Mouse (Mus musculus): ENCODE data around the gene Dtl. TPM values are rescaled to one million over a fixed set of nuclear protein-coding genes. Genes with fewer than 3 reads are reported as not detected.

Dtl gene
- total RNA-seq, 2 experiments from 2014 or later = 7.8 to 11.9 TPM

GRCm38 (mm10) chr1:191579524-191579923 is 4.2 kb upstream of the Dtl start:
- no peak for DNase-seq

- no peak for DNase-seq
These were observed 380 bp downstream of the Dtl start for GRCm38 (mm10) chr1:191574871-191575457.

GRCm38 (mm10) chr1:191573906-191574639 is 1.3 kb downstream of the Dtl start:
- no peak for DNase-seq

- no peak for DNase-seq
These were observed 4.9 kb downstream of the Dtl start for GRCm38 (mm10) chr1:191570415-191570814.

GRCm38 (mm10) chr1:191569625-191570024 is 5.7 kb downstream of the Dtl start:
- DNase-seq = no peak

GRCm38 (mm10) chr1:191567859-191568258 is 7.5 kb downstream of the Dtl start:
- DNase-seq = no peak

- peak; percentile 57 for DNase-seq
These were observed 12.4 kb downstream of the Dtl start for GRCm38 (mm10) chr1:191562823-191563365.

GRCm38 (mm10) chr1:191559779-191560178 is 15.6 kb downstream of the Dtl start:
- no peak for DNase-seq

- DNase-seq = peak; percentile 38
These were observed 18.2 kb downstream of the Dtl start for GRCm38 (mm10) chr1:191557109-191557508.

GRCm38 (mm10) chr1:191550786-191551185 is 24.6 kb downstream of the Dtl start:
- no peak for DNase-seq

GRCm38 (mm10) chr1:191543747-191544146 is 31.6 kb downstream of the Dtl start:
- no peak for DNase-seq

- DNase-seq = no peak
These were observed 33.7 kb downstream of the Dtl start for GRCm38 (mm10) chr1:191541619-191542018.

GRCm38 (mm10) chr1:191541014-191541413 is 34.3 kb downstream of the Dtl start:
- no peak for DNase-seq

- DNase-seq = no peak
These were observed 35.0 kb downstream of the Dtl start for GRCm38 (mm10) chr1:191540300-191540699.

GRCm38 (mm10) chr1:191534896-191535295 is 40.4 kb downstream of the Dtl start:
- DNase-seq = no peak

- DNase-seq = no peak
These were observed 44.3 kb downstream of the Dtl start for GRCm38 (mm10) chr1:191531023-191531422.

- peak; percentile 45 for DNase-seq
These were observed 45.9 kb downstream of the Dtl start for GRCm38 (mm10) chr1:191529406-191529805.

- DNase-seq = peak; percentile 47
These were observed 47.3 kb downstream of the Dtl start for GRCm38 (mm10) chr1:191527921-191528612.

- peak; percentile 41 for DNase-seq
These were observed 48.3 kb downstream of the Dtl start for GRCm38 (mm10) chr1:191527089-191527488.

- DNase-seq = no peak
These were observed 53.9 kb downstream of the Dtl start for GRCm38 (mm10) chr1:191521395-191521794.

GRCm38 (mm10) chr1:191520669-191521068 is 54.7 kb downstream of the Dtl start:
- DNase-seq = no peak

- no peak for DNase-seq
These were observed 55.1 kb downstream of the Dtl start for GRCm38 (mm10) chr1:191520194-191520593.

Data from adrenal gland, postnatal 10 days (tissue).